In the genomic region with DNA sequence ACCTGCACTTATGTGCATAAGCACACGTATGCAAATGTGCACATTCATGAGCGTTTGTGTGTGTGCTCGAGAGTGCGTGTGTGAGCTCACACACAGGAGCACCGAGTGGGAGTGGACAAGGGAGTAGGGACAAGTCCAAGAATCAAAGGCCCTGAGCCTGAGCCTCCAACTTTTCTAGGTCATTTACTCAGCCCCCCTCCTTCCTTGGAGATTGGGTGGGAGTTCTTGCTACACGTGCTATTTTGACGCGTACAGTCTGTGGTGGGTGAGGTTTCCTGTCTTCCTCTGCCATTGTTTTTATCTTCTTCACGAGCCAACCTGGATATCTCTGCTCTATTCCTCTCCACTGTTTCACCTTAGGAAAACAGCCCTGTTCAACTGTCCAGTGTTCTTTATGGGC, we compare ENCODE assay signal across 15 mouse cellular contexts.
"Had no signal": no experiment of that assay in that cellular context is flagged by ENCODE, and none has a peak within 500 bp of the region (broad histone marks: within the 10 kb centered on the region; RNA-seq: fewer than 3 reads in every experiment).

No protein-coding gene starts in this region.

- H3K4me1 ChIP-seq: kidney, embryonic 15.5 days; limb, embryonic 10.5 days; liver, embryonic 15.5 days; midbrain, embryonic 15.5 days; neural tube, embryonic 12.5 days had no signal

- DNase-seq: kidney, adult 2 months; kidney, postnatal 14 days; lung, adult 2 months; lung, postnatal 36 days had no signal

- H3K36me3 ChIP-seq: kidney, embryonic 15.5 days; limb, embryonic 10.5 days; liver, embryonic 15.5 days; midbrain, embryonic 15.5 days; neural tube, embryonic 12.5 days had no signal

- H3K9me3 ChIP-seq: kidney, embryonic 15.5 days; limb, embryonic 10.5 days; liver, embryonic 15.5 days; midbrain, embryonic 15.5 days; neural tube, embryonic 12.5 days had no signal

- H3K27ac ChIP-seq: kidney, embryonic 15.5 days; left cerebral cortex, adult 2 months; limb, embryonic 10.5 days; liver, embryonic 15.5 days; midbrain, embryonic 15.5 days; neural tube, embryonic 12.5 days had no signal

- H3K9ac ChIP-seq: kidney, embryonic 15.5 days; liver, embryonic 15.5 days; midbrain, embryonic 15.5 days; neural tube, embryonic 12.5 days had no signal

- H3K27me3 ChIP-seq: kidney, embryonic 15.5 days; liver, embryonic 15.5 days; midbrain, embryonic 15.5 days; neural tube, embryonic 12.5 days had no signal

- H3K4me2 ChIP-seq: kidney, embryonic 15.5 days; liver, embryonic 11.5 days; liver, embryonic 15.5 days; midbrain, embryonic 11.5 days; midbrain, embryonic 15.5 days; neural tube, embryonic 12.5 days had no signal

- H3K4me3 ChIP-seq: kidney, embryonic 15.5 days; left cerebral cortex, adult 2 months; limb, embryonic 10.5 days; liver, embryonic 15.5 days; megakaryocyte, embryonic 14.5 days; midbrain, embryonic 15.5 days; neural tube, embryonic 12.5 days had no signal

- ATAC-seq: intestine, embryonic 16.5 days; lung, postnatal 0 days; midbrain, embryonic 15.5 days had no signal
